Mouse (Mus musculus): ENCODE measurements around the gene Rpgr.

DNA sequence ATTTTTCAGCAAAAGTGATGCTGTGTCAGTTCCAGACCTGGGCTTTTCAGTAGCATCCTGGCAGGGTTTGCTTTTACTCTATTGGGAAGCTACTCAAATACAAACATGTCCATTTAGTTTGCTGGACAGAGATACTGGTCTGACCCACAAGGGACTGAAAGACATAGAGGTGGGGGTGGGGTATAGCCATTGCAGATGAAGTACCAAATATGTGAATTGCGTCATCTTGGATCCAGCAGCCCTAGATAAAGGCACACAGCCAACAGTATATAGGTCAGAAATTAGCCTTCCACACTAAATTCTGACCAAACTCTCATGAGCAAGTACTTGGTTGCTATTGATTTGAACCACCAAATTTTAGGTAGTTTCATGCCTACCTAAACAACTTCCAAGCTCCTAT, 114.0 kb downstream of the Rpgr start:
- no peak for TF ChIP-seq MAX (IDR thresholded peaks at IDR 0.05; ENCODE audit: low read length)
- no peak for TF ChIP-seq SIN3A (IDR thresholded peaks at IDR 0.05; ENCODE audit: low read length)
- no peak for TF ChIP-seq JUND (IDR thresholded peaks at IDR 0.05; ENCODE audit: low read depth, low read length)
- TF ChIP-seq ETS1 (IDR thresholded peaks at IDR 0.05; ENCODE audit: low read depth, low read length), result no peak
- no peak for TF ChIP-seq POLR2A (IDR thresholded peaks at IDR 0.05; ENCODE audit: control insufficient read depth in 1 of 2, insufficient read depth in 1 of 2, low read depth in 1 of 2, low read length in 2 of 2, poor library complexity in 1 of 2)
- TF ChIP-seq MAZ (IDR thresholded peaks at IDR 0.05; ENCODE audit: low read depth, low read length), result no peak
- no peak for TF ChIP-seq EP300 (IDR thresholded peaks at IDR 0.05; ENCODE audit: low read depth in 1 of 2, low read length in 2 of 2)
- TF ChIP-seq CTCF (IDR thresholded peaks at IDR 0.05 in 2 of 3, conservative IDR thresholded peaks at IDR 0.05 in 1 of 3; ENCODE audit: control insufficient read depth in 1 of 3, insufficient read depth in 1 of 3, low read depth in 2 of 3, low read length in 3 of 3, poor library complexity in 1 of 3, severe bottlenecking in 1 of 3), result no peak

All from MEL (cell line).